Mouse (Mus musculus): ENCODE measurements around the gene 9130230L23Rik. TPM values are rescaled to one million over a fixed set of nuclear protein-coding genes. Genes with fewer than 3 reads are reported as not detected.

Gene 9130230L23Rik
- polyA plus RNA-seq (2017; shearing (Covaris generic)) = under 1 TPM in 1 of 2 experiments, not detected in 1; 0.96 TPM

GRCm38 (mm10) chr5:66004134-66004925 is at the start of gene 9130230L23Rik:
Gene 9130230L23Rik, minus strand, starts transcription at chr5:66004285.

GRCm38 (mm10) chr5:65934783-65935182 is 69.3 kb downstream of the 9130230L23Rik start, which contains the start of gene Chrna9:
Gene Chrna9, plus strand, starts transcription at chr5:65934921.

Other genes starting within 250 kb of the 9130230L23Rik start
- 10 to 100 TPM in 1 of 2 experiments, 1 to 10 TPM in 1; 9.6 to 15.6 TPM for gene N4bp2, start 240.8 kb downstream of the 9130230L23Rik start, polyA plus RNA-seq (2017; shearing (Covaris generic))
- 100 to 1,000 TPM; 180 to 324 TPM for gene Rhoh, start 143.1 kb downstream of the 9130230L23Rik start, polyA plus RNA-seq (2017; shearing (Covaris generic))
- gene Chrna9, start 69.4 kb downstream of the 9130230L23Rik start, polyA plus RNA-seq (2017; shearing (Covaris generic)) = 1 to 10 TPM in 1 of 2 experiments, under 1 TPM in 1; 0.93 to 1.0 TPM
- 1 to 10 TPM in 1 of 2 experiments, under 1 TPM in 1; 0.60 to 2.8 TPM for gene Rbm47, start 168.8 kb upstream of the 9130230L23Rik start, polyA plus RNA-seq (2017; shearing (Covaris generic))

Data from activated CD4-positive, CD25-positive, alpha-beta regulatory T cell (primary cell).